Mouse (Mus musculus) CD4-positive, CD25-positive, alpha-beta regulatory T cell, adult 2 months (primary cell): Measurements from ENCODE around the gene Exosc8.

Source experiments
- DNase-seq: peaks from one replicate; pipeline ENCODE4 v3.0.0-alpha.2; 2012; ENCODE audit warnings: low read depth, low spot score

Gene Exosc8

DNA sequence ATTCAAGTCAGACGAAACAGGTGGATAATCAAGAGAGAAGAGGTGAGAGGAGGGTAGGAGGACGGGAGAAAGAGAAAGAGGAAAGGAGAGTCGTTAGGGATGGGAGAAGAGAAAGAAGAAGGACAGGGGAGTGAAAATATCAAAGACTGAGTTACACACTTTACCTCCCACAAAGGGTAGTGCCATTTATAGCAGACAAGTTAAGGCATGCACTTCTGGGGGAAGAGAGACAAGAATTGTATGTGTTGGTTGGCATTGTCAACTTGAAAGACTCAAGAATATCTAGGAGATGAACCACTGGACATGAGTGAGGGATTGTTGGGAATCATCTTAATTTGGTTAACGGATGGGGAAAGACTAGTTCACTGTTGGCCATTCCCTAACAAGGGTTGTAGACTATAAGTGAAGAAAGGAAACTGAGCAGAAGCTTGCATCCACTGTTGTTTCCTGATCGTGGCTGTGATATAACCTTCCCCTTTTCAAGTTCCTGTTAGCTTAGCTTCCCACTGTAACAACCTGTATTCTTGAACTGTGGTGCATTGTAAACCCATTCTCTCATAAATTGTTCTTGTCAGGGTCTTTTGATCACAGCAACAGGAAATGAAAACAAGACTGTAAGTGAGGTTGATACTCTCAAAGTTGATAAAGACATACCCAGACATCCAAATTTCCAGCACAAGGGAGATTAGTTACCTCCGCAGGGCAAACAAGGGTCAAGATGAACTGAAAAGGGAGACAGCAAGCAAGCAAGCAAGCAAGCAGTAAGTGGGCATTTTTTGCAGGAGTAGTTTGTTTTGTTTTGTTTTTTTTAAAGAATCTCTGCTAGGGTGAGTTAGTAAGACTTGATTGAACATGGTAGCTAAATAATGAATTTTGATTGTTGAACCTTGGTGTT, 53.6 kb downstream of the Exosc8 start:
- DNase-seq = no peak
